Mouse (Mus musculus): Measurements from ENCODE around the gene Fancl. TPM values are rescaled to one million over a fixed set of nuclear protein-coding genes. Genes with fewer than 3 reads are reported as not detected.

The Fancl gene
- total and polyA plus RNA-seq, 3 experiments: 35.3 to 71.9 (median 44.5) TPM

- H3K27me3 ChIP-seq (replicated peaks): no peaks in the 10 kb centered on the region
- peaks cover 0 to 32% of the 10 kb centered on the region in 2 experiments for H3K36me3 ChIP-seq (replicated peaks in 1 of 2; ENCODE audit: control insufficient read depth in 1 of 2, insufficient read depth in 1 of 2, low read length in 1 of 2)
- dilution Hi-C loops (cut with MboI; ENCODE audit: extremely low pct_ligation_motif_present, extremely low pct_unique_long_range_greater_than_20kb, low sequenced_read_pairs): no loop called here
- H3K79me2 ChIP-seq (replicated peaks; ENCODE audit: control insufficient read depth, extremely low read depth, insufficient read depth, poor library complexity, severe bottlenecking): no peaks in the 10 kb centered on the region
- no peak overlapping the region for H3K27ac ChIP-seq (ENCODE audit: insufficient read depth, low read depth)
- in situ Hi-C loops (cut with MboI; ENCODE audit: low pct_ligation_motif_present, low pct_unique_long_range_greater_than_20kb, low sequenced_read_pairs): no loop called here
- H3K4me3 ChIP-seq (replicated peaks in 1 of 3; ENCODE audit: low read depth in 2 of 3, low read length in 2 of 3, poor library complexity in 1 of 3): no peak overlapping the region
- H3K4me1 ChIP-seq (ENCODE audit: control insufficient read depth in 1 of 2, insufficient read depth in 2 of 2): peaks cover 0 to 11% of the 10 kb centered on the region in 2 experiments; a peak in 2 of 4 replicates
- DNase-seq (ENCODE audit: extremely low read depth): no peak
- TF ChIP-seq RCOR1 (conservative IDR thresholded peaks at IDR 0.05; ENCODE audit: low read depth, low read length) (no peak), SMC3 (IDR thresholded peaks at IDR 0.05; ENCODE audit: low read depth, low read length) (no peak), ZKSCAN1 (IDR thresholded peaks at IDR 0.05; ENCODE audit: borderline replicate concordance, low read depth, low read length) (no peak), MXI1 (IDR thresholded peaks at IDR 0.05; ENCODE audit: low read depth, low read length) (no peak), IRF4 (IDR thresholded peaks at IDR 0.05; ENCODE audit: low read depth, low read length) (no peak), MAZ (IDR thresholded peaks at IDR 0.05; ENCODE audit: low read depth, low read length) (no peak), MAFK (IDR thresholded peaks at IDR 0.05; ENCODE audit: insufficient replicate concordance, low read length) (no peak), POLR2A (IDR thresholded peaks at IDR 0.05; ENCODE audit: low read depth, low read length) (no peak), ELF1 (IDR thresholded peaks at IDR 0.05; ENCODE audit: low read depth, low read length) (no peak), EP300 (IDR thresholded peaks at IDR 0.05; ENCODE audit: low read length) (no peak), UBTF (IDR thresholded peaks at IDR 0.05; ENCODE audit: low read depth, low read length) (no peak), CTCF (conservative IDR thresholded peaks at IDR 0.05 in 1 of 2, IDR thresholded peaks at IDR 0.05 in 1 of 2; ENCODE audit: low read depth in 2 of 2, low read length in 2 of 2) (no peak), ZMIZ1 (IDR thresholded peaks at IDR 0.05; ENCODE audit: low read depth, low read length) (no peak), E2F4 (IDR thresholded peaks at IDR 0.05; ENCODE audit: insufficient replicate concordance, low read depth, low read length) (no peak), ZC3H11A (IDR thresholded peaks at IDR 0.05; ENCODE audit: low read depth, low read length) (no peak), RAD21 (IDR thresholded peaks at IDR 0.05; ENCODE audit: low read depth, low read length) (no peak), ETS1 (conservative IDR thresholded peaks at IDR 0.05; ENCODE audit: low read depth, low read length) (no peak), CHD1 (IDR thresholded peaks at IDR 0.05; ENCODE audit: low read depth, low read length) (no peak), JUND (conservative IDR thresholded peaks at IDR 0.05; ENCODE audit: low read depth, low read length) (no peak), ZNF384 (IDR thresholded peaks at IDR 0.05; ENCODE audit: low read depth, low read length) (no peak)
- no peaks in the 10 kb centered on the region for H3K9me3 ChIP-seq (replicated peaks; ENCODE audit: low read length)
- no peak overlapping the region for H3K9ac ChIP-seq (ENCODE audit: insufficient read depth, low read depth)
- no peak overlapping the region for H3K4me2 ChIP-seq (ENCODE audit: insufficient read depth, low read depth, poor library complexity, severe bottlenecking)
Measured at GRCm38 (mm10) chr11:26454081-26454480, 68.1 kb downstream of the Fancl start.

GRCm38 (mm10) chr11:26477037-26477739 is 91.3 kb downstream of the Fancl start:
- H3K9ac ChIP-seq (ENCODE audit: insufficient read depth, low read depth): no peak overlapping the region
- dilution Hi-C loops (cut with MboI; ENCODE audit: extremely low pct_ligation_motif_present, extremely low pct_unique_long_range_greater_than_20kb, low sequenced_read_pairs) (no loop called here), in situ Hi-C loops (cut with MboI; ENCODE audit: low pct_ligation_motif_present, low pct_unique_long_range_greater_than_20kb, low sequenced_read_pairs) (no loop called here)
- no peaks in the 10 kb centered on the region for H3K79me2 ChIP-seq (replicated peaks; ENCODE audit: control insufficient read depth, extremely low read depth, insufficient read depth, poor library complexity, severe bottlenecking)
- peaks cover 23 to 72% of the 10 kb centered on the region in 2 experiments for H3K36me3 ChIP-seq (replicated peaks in 1 of 2; ENCODE audit: control insufficient read depth in 1 of 2, insufficient read depth in 1 of 2, low read length in 1 of 2)
- no peak for DNase-seq (ENCODE audit: extremely low read depth)
- H3K4me3 ChIP-seq (replicated peaks in 1 of 3; ENCODE audit: low read depth in 2 of 3, low read length in 2 of 3, poor library complexity in 1 of 3): no peak overlapping the region
- H3K9me3 ChIP-seq (replicated peaks; ENCODE audit: low read length): no peaks in the 10 kb centered on the region
- H3K4me2 ChIP-seq (ENCODE audit: insufficient read depth, low read depth, poor library complexity, severe bottlenecking): no peak overlapping the region
- no peaks in the 10 kb centered on the region for H3K27me3 ChIP-seq (replicated peaks)
- TF ChIP-seq UBTF (IDR thresholded peaks at IDR 0.05; ENCODE audit: low read depth, low read length): no peak
- TF ChIP-seq KAT2A (IDR thresholded peaks at IDR 0.05; ENCODE audit: insufficient replicate concordance, low read length): no peak
- TF ChIP-seq GABPA (IDR thresholded peaks at IDR 0.05; ENCODE audit: insufficient replicate concordance, low read depth, low read length): no peak
- TF ChIP-seq E2F4 (IDR thresholded peaks at IDR 0.05; ENCODE audit: insufficient replicate concordance, low read depth, low read length): no peak
- TF ChIP-seq CHD1 (IDR thresholded peaks at IDR 0.05; ENCODE audit: low read depth, low read length): no peak
- no peak for TF ChIP-seq CTCF (conservative IDR thresholded peaks at IDR 0.05 in 1 of 2, IDR thresholded peaks at IDR 0.05 in 1 of 2; ENCODE audit: low read depth in 2 of 2, low read length in 2 of 2)
- no peak for TF ChIP-seq BHLHE40 (IDR thresholded peaks at IDR 0.05; ENCODE audit: low read depth, low read length)
- no peak for TF ChIP-seq MXI1 (IDR thresholded peaks at IDR 0.05; ENCODE audit: low read depth, low read length)
- TF ChIP-seq MAFK (IDR thresholded peaks at IDR 0.05; ENCODE audit: insufficient replicate concordance, low read length): no peak
- no peak overlapping the region; the same call in 1 of the 2 replicates for H3K27ac ChIP-seq (ENCODE audit: insufficient read depth, low read depth)
- H3K4me1 ChIP-seq (ENCODE audit: control insufficient read depth in 1 of 2, insufficient read depth in 2 of 2): no peaks in the 10 kb centered on the region
